Mouse (Mus musculus) liver, adult 10 weeks (tissue): Measurements from ENCODE around the gene Rpap3. TPM values are rescaled to one million over a fixed set of nuclear protein-coding genes. Genes with fewer than 3 reads are reported as not detected.

Experiments used
- polyA plus RNA-seq: library from polyadenylated mRNA; stranded (reverse); fragments of 350-450 nt; fragmentation: Illumina TruSeq; extraction: RNeasy Lipid Tissue Mini Kit (QIAGEN cat#74804); gene quantifications from one replicate; pipeline ENCODE4 v1.2.3, GENCODE M21; 2014; ENCODE audit warnings: low read depth, low replicate concordance

Gene Rpap3
- 7.4 TPM for polyA plus RNA-seq

DNA sequence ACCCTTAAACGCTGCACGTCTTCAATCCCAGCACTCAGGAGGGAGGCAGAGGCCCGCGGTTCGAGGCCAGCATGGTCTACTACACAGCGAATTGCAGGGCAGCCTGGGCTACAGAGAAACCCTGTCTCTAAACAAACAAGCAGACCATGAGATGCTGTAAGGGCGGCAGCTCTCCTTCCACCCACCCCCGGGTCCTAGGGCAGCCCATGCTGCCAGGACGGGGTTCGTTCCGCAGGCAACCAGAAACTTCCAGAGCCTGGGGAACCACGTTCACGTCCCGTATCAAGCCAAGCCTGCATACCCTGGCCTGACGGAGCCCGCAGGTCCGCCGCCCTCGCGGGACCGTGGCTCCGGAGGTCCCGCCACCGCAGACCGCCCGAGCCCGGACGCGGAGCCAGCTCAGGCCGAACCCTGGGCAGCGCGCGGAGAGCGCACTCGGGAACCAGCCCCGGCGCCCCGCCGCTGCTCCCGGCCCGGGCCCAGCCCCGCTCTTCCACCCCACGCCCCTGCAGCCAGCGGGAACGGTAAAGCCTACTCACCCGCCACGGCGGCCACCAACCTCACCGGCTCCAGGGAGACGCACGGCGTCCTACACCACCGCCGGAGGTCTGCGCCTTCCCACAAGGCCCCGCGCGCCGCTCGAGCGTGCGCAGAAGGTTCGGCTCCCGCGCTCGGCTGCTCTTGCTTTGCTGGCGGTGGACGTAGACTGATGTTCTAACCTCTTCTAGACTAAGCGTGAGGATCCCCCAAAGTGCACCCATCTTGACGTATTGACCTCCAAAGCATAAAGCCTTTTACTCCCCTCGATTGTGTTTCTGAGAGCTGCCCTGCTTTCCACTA is at the start of gene Rpap3:
TSS of gene Rpap3 (minus strand) at position 615 of the 840 bp plus-strand sequence.

DNA sequence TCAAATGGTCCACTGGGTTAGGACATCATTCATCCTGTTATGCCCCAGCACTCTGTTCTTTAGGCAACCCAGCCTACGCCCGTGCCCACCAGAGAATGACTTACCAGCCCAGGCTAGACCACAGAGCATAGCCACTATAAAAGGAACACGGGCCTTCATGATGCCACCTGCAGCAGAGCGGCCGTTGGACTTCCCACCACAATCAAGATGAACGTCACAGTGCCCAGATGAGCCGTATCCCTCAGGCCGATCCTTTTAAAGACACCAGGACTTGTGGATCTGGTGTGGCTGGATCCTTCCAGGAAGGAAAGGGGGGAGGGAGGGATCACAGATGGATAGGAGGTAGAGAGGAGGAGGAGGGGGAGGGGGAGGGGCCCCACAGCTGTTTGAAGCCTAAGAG is 25.5 kb upstream of the Rpap3 start, which contains the start of gene Endou:
TSS of gene Endou (minus strand) at position 229 of the 400 bp plus-strand sequence.

Other genes with a start within 250 kb of the Rpap3 start
- 0.16 TPM for gene Endou, start 25.5 kb upstream of the Rpap3 start, polyA plus RNA-seq
- not detected for gene Rapgef3, start 62.1 kb upstream of the Rpap3 start, polyA plus RNA-seq
- 20.7 TPM for gene Slc48a1, start 72.7 kb upstream of the Rpap3 start, polyA plus RNA-seq
- gene Hdac7, start 138.7 kb upstream of the Rpap3 start, polyA plus RNA-seq: 1.3 TPM
- not detected for gene Vdr, start 204.8 kb upstream of the Rpap3 start, polyA plus RNA-seq